Mouse (Mus musculus) NIH3T3 (cell line): ENCODE data around the gene Pgghg.
"Not testable (repeated sequence)": the region's sequence is repeated elsewhere in the genome, so short reads cannot be mapped to it uniquely, and the experiment has no call there.

Experiments
- DNase-seq: peaks from one replicate; pipeline ENCODE4 v3.0.0-alpha.2; 2012; ENCODE audit warnings: low read depth

Pgghg gene

GRCm38 (mm10) chr7:140955758-140956555, 14.8 kb downstream of the Pgghg start, which contains the start of the genes Gm45717 and Ifitm2:
TSS of gene Gm45717 (minus strand) at chr7:140955937.
TSS of gene Ifitm2 (minus strand) at chr7:140955987.
- DNase-seq, result peak; percentile 97

GRCm38 (mm10) chr7:140956556-140956869, 15.3 kb downstream of the Pgghg start:
- no peak for DNase-seq

GRCm38 (mm10) chr7:140959181-140959901, 18.1 kb downstream of the Pgghg start:
- DNase-seq, result peak; percentile 82

DNA sequence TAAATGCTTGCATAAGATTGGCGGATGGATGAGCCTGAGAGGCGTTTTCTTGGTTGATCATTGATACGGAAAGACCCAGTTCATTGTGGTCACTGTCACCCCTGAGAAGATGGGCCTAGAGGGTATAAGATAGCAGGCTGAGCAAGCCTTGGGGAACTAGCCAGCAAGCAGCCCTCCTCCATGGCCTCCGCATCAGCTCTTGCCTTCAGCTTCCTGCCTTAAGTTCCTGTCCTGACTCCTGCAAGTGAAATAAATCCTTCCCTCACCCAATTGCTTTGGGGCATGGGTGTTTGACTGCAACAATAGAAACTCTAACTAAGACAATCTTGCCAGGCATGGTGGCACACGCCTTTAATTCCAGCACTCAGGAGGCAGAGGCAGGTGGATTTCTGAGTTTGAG, 18.8 kb downstream of the Pgghg start:
- DNase-seq, result no peak

GRCm38 (mm10) chr7:140961416-140961815, 20.2 kb downstream of the Pgghg start:
- DNase-seq, result no peak

GRCm38 (mm10) chr7:140962733-140963132, 21.5 kb downstream of the Pgghg start:
- no peak for DNase-seq

DNA sequence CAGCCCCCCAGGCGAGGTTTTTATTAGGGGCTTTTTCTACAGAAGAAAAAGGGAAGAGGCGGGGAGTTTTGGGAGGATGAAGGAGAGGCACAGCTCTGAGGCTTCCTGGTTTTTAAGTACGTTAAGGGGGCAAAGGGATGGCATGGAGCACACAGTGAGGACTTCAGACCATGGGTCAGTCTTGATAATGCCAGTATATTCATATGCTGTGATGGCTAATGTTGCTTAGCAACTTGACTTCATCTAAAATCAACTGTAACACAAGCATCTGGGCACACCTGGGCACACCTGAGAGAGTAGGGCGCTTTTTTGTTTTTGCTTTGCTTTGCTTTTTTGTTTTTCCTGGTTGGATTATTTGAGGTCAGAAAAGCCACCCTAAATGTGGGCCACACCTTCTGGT, 25.7 kb downstream of the Pgghg start, which contains the start of gene Ifitm1:
Ifitm1 (plus strand) TSS at position 301 of the 400 bp plus-strand sequence.
- no peak for DNase-seq

- DNase-seq, result no peak
Measured at GRCm38 (mm10) chr7:140967862-140968591, 26.8 kb downstream of the Pgghg start.

DNA sequence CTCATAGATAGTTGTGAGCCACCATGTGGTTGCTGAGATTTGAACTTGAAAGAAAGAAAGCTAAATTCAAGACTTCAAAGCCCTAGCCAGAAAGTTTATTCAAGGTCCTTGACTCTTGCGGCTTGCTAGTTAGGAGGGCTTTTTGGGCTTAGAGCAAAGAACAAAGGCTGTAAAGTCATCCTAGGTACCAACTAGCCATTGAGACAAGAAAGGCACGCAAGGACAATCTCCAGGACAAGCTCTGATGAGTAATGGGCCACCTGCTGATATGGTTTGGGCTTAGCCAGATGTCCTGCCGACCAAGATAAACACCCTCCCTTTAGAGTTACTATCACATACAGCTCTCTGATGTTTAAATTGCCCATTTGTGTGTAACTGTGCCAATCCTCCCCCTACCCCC, 27.5 kb downstream of the Pgghg start:
- DNase-seq, result not testable (repeated sequence)

DNA sequence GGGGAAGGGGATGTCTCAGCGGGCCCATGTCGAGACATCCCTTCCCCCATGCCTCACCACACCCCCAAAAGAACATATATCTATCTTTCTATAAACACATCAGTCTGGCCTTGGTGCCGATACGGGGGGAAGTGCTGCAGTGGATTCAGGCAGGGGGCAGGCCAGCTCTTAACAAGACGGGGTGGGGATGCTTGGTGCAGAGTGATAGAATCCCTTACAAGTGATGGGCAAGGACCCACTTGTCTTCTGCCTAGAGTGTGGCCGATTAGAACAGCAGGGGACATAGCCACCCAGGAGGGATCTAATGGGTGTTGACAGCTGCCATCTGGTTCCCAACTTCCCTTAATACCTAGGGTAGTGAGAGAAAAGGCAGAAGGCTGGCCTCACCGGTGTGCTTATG, 29.7 kb downstream of the Pgghg start:
- no peak for DNase-seq

GRCm38 (mm10) chr7:140971479-140972171, 30.4 kb downstream of the Pgghg start:
- peak; percentile 58 for DNase-seq

GRCm38 (mm10) chr7:140973396-140974165, 32.4 kb downstream of the Pgghg start:
- peak; percentile 79 for DNase-seq

DNA sequence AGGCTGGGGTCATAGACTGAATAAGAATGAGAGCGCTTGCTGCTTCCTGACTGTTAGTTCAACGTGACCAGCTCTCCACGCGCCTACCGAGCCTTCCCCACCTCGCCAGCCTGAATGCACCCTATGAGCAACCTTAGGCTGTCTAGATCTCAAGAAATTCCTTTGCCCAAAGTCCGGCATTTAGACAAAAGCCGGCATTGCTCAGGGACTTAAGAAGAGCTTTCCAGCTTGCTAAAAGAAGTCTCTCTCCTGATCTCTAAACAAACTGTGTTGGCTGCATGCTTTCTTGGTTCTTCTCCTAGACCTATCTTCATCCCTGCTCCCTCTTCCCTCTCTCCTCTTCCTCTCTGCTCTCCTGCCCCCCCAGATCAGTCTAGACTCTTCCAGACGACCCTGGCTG, 33.7 kb downstream of the Pgghg start:
- no peak for DNase-seq

GRCm38 (mm10) chr7:140975465-140975864, 34.3 kb downstream of the Pgghg start:
- DNase-seq, result peak; percentile 68

DNA sequence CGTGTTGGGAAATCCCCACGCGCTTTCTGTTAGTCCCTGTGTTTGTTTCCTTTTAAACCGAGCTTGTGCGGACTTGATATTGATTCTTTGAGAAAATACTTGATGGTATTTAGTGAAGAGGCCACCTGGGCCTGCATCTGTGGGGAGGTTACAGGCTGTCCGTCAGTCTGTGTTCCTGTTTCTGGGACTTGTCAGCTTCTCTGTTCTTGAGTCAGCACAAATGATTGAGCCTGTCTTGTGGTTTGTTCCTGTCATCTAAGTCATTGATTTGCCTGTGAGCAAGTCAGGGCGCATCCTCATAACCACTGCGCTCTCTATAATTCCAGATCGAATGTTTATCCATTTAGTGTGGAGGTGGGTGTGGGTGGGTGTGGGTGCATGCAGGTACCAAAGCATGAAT, 35.5 kb downstream of the Pgghg start:
- DNase-seq, result not testable (repeated sequence)

DNA sequence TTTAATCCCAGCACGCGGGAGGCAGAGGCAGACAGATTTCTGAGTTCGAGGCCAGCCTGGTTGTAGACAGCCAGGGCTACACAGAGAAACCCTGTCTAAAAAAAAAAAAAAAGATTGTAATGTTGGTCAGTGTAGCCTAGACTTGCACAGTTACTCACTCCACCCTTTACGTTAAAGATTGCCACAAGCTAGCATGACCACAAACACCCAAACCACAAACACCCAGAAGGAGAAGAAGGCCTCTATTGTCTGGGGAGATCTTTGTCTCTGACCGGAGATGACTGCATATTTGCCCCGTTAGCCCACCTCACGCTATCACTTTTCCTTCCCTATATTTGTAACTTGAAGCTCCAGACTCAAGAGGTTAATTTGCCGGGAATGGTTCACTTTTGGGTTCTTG, 40.5 kb downstream of the Pgghg start:
- DNase-seq, result no peak

GRCm38 (mm10) chr7:140982971-140983370, 41.8 kb downstream of the Pgghg start:
- no peak for DNase-seq

- DNase-seq, result no peak
Measured at GRCm38 (mm10) chr7:140987182-140988138, 46.3 kb downstream of the Pgghg start.

DNA sequence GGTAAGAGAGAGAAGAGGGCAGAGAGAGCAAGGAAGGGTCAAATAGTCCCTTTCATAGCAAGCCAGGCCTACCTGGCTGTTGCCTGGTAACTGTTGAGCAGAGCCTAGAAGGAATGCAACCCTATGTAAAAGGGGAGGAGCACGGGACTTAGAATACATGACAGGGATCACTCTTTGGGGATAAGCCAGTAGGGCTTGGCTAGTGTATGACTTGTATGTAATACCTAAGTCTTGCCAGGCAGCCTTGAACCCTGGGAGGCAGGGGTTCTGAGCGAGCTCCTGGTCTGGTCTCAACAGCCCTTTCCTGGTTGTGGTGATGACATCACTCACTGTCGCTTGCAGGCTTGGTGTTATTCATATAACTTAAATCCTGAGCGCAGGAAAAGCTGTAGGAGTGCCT, 47.8 kb downstream of the Pgghg start:
- DNase-seq, result no peak

- DNase-seq, result no peak
Measured at GRCm38 (mm10) chr7:140990185-140990584, 49.0 kb downstream of the Pgghg start.
